Mouse (Mus musculus) liver, adult (tissue): Measurements from ENCODE around the gene Aldh3b2.

Source experiments
- GATA4 ChIP-seq: IDR thresholded peaks from 2 replicates; pipeline ENCODE4 v1.6.1; 2014; ENCODE audit warnings: mild to moderate bottlenecking, low read length; ENCODE audit not compliant: insufficient replicate concordance

The Aldh3b2 gene

DNA sequence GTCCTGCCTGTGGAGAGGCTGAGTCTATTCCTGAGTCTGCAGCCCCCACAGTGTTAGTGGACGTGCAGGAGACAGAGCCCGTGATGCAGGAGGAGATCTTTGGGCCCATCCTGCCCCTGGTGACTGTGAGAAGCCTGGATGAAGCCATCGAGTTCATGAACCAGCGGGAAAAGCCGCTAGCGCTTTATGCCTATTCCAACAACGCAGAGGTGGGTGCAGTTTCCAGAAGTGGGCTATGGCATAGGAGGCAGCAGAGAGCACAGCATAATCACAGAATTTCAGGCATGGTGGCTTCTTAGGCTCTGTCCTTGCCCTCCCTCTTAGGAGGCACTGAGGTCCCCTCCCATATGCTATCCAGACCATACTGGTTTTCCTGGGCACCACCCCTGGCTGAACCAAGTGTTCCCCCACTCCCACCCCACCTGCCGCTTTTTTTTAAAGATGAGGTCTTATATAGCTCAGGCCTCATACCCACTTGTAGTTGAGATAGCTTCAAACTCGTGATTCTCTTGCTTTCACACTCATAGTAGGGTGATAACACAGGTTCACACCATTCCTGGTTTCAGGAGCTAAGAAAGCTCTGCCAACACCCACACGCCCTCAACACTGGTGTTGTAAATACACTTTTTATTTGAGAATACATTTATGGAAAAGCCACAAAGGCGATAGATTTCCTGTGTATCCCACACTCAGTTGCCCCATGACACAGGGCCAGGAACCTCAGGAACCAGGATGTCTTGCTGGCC is 5.6 kb upstream of the Aldh3b2 start:
- no peak for TF ChIP-seq GATA4

- no peak for TF ChIP-seq GATA4
Measured at GRCm38 (mm10) chr19:3967258-3967657, 4.9 kb upstream of the Aldh3b2 start.

DNA sequence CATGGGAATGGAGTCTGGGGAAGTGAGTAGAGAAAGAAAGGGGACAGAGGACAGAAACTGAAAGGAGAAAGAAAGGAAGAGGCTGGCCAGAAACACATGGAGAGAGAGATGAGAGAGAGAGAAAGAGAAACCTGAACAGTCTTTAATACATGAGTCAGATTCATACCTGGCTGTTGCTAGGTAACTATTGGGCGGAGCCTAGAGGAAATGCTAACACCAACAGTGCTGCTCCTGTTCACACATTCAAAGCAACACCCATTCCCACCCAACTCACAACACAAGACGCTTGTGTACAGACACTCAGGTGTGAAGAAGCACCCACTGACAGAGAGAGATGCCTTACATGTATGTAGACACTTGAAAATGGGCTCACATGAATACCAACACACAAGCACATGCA is 3.7 kb downstream of the Aldh3b2 start:
- no peak for TF ChIP-seq GATA4

- TF ChIP-seq GATA4: no peak
Measured at GRCm38 (mm10) chr19:3980309-3980708, 8.2 kb downstream of the Aldh3b2 start.

- TF ChIP-seq GATA4: no peak
Measured at GRCm38 (mm10) chr19:3980917-3981316, 8.8 kb downstream of the Aldh3b2 start.

DNA sequence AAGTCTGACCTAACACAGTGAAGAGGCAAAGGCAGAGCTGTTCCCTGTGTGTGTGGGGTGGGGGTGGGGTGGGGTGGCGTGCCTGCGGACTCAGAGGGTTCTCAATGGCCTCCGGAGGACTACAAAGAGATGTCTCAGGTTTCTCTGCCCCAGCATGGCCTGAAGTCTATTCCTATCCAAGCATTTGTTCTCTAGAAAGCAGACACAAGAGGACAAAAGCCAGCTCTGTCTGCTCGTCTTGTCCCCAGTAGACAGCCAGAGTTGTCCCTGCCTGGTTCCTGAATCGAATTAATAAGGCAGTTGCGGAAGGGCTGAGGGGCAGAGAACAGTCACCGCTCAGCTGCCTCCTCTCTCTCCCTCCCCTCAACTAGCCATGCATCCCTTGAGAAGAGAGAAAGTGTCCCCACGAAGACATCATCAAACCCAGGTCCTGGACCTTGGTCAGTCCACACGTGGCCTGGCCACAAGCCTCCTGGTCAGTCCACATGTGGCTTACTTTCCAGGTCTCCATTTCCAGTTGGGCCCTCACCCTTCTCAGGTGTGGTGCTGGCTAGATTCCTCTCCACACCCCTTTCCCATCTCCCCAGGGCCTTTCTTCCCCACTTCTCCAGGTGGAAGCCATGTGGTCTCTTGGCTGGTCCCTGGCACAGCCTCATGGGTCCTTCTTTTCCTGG is 11.5 kb downstream of the Aldh3b2 start:
- no peak for TF ChIP-seq GATA4

GRCm38 (mm10) chr19:3985261-3985681 is 13.1 kb downstream of the Aldh3b2 start:
- TF ChIP-seq GATA4: peak; percentile 84; the same call in 1 of the 2 replicates

DNA sequence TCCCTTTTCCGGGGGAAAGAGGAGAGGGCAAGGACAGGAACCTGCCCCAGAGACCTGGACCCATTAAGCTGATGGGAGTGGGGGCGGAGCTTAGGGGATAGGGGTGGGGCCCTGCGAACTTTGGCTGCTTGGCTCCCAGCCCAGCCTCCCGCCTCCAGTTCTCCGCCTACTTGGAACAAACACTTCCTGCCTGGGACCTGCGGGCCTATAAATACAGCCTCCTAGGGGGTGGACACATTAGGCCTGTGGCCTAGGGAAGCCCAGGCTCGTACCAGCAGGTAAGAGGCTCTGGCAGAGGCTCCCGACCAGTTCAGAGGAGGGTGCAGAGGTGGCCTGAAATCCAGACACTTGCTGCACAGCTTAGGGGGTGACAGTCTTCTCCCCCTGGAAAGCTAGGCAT is 14.2 kb downstream of the Aldh3b2 start, which contains the start of gene Acy3:
Gene Acy3, plus strand, starts transcription at position 237 of the 400 bp plus-strand sequence.
- TF ChIP-seq GATA4: no peak

- TF ChIP-seq GATA4: no peak
Measured at GRCm38 (mm10) chr19:3988066-3988465, 15.9 kb downstream of the Aldh3b2 start.

DNA sequence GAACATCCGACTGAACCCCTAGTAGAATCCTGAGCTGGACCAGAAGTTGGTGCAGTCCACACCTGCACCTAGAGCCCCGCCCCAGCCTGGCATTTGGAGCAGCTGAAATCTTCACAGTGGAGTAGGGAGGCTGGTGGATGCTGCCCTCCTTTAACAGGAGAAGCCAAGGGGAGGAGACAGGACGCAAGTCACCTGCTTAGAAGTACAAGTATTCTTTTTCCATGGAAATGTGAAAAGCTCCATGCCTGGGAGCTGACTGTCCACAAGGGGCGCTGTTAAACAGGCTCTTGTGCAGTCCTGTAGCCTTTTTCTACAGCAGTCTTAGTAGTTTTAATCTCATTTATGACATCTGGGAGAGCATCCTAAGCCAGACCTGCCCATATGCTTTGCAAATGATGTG is 16.6 kb downstream of the Aldh3b2 start:
- TF ChIP-seq GATA4: no peak

DNA sequence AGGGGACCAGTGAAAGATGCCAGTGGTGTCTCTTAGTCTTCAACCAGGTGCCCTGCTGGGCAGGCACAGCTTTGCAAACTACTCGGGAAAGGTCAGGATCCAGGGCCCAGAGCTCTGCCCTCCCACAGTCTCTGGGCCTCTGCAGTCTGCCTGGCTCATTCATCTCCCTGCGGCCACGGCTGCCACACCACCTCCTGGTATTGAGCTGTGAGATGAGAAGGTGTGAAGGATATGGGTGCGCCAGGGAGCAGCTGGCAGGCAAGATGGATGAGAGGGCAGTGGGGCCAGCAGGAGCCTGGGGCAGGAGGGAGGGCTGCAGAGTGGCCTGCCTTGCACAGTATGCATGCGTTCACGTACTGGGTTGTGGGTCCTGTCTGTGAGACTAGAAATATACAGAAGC is 18.7 kb downstream of the Aldh3b2 start:
- TF ChIP-seq GATA4: no peak

- TF ChIP-seq GATA4: no peak
Measured at GRCm38 (mm10) chr19:3991562-3991961, 19.4 kb downstream of the Aldh3b2 start.

GRCm38 (mm10) chr19:3991966-3992365 is 19.8 kb downstream of the Aldh3b2 start:
- no peak for TF ChIP-seq GATA4

- TF ChIP-seq GATA4: no peak
Measured at GRCm38 (mm10) chr19:3992416-3992815, 20.3 kb downstream of the Aldh3b2 start, which contains the start of gene Tbx10. Gene Tbx10 (plus strand): TSS chr19:3992752.

- TF ChIP-seq GATA4: no peak
Measured at GRCm38 (mm10) chr19:3994932-3995331, 22.8 kb downstream of the Aldh3b2 start.

- no peak for TF ChIP-seq GATA4
Measured at GRCm38 (mm10) chr19:3995505-3995904, 23.4 kb downstream of the Aldh3b2 start.
